Mouse (Mus musculus) erythroblast, embryonic 14.5 days (primary cell): ENCODE measurements around the gene Hist2h2ab.

ENCODE experiments used
- GATA1 ChIP-seq: IDR thresholded peaks from 2 replicates; pipeline ENCODE4 v1.6.1; 2012; ENCODE audit warnings: low read length, inconsistent platforms, mixed read lengths
- TAL1 ChIP-seq: IDR thresholded peaks from 3 replicates; pipeline ENCODE4 v1.6.1; 2012; ENCODE audit warnings: low read length, inconsistent platforms, mixed read lengths

DNA sequence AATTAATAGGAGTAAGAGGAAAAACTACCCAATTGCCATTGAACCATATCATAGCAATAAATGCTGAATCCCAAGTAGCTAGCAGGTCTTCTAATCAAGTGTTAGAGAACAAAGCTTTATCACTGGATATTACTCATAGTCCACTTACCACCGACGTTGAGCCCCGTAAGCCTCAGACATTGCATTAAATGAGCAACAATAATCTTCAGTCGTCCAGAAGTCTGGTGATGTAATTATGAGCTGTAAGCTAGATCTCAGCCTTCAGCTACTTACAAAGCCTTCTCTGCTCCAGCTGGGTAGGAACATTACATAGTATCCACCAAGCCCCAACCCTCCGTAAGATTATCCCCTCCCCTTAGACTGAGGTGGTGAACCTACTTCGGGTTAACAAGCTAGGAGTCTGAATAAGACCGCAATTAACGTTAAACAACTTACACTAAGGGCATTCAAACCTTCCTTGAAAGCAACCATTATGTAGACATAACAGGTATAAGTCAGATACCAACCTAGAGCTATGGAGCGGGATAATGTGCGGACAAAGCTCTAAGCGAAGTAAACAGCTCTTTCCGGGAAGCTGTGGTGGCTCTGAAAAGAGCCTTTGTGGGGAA lies 18.3 kb downstream of the Hist2h2ab start:
- TF ChIP-seq GATA1 = no peak
- TF ChIP-seq TAL1 = no peak
